Comparison of ENCODE assay signal across 8 mouse cellular contexts in the genomic region with DNA sequence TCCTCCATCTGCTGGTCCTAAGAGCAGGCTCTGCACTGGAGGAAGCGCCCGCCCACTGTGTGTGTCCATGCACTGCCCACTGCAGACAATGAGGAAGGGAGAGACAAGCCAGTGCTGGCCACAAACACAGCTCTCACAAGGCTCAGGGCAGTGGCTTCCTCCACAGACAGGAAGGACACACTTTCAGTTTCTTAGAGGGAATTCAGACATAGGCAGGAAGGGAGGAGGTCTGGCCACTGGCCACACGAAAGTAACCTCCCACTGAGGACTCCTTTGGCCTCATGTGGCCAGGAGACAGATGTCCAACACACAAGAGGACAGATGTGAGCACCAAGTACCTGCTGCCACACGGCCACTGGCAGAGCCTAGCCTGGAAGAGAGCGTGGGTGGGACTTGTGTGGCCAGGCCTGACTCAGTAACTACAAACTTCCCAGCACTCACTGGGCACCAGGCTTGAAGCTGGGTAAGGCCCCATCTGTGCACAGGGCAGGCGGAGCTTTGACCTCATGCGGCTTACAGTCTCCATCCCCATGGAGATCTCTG. TPM values are rescaled to one million over a fixed set of nuclear protein-coding genes. Genes with fewer than 3 reads are reported as not detected.
DNase-seq lines count a peak whose midpoint lies in the region; ATAC-seq lines count a peak whose summit lies in the region.

No protein-coding gene starts in this region.

- no peak overlapping the region for H3K4me2 ChIP-seq in forebrain, embryonic 12.5 days
- H3K4me2 ChIP-seq in forebrain, embryonic 15.5 days (replicated peaks), result no peak overlapping the region
- no peak overlapping the region for H3K4me2 ChIP-seq in hindbrain, embryonic 14.5 days (replicated peaks)

- 0 out of 2 replicates have a peak overlapping the region, but pooled peaks have one; percentile 36 for H3K27ac ChIP-seq in forebrain, embryonic 12.5 days
- H3K27ac ChIP-seq in forebrain, embryonic 15.5 days (replicated peaks), result no peak overlapping the region
- no peak overlapping the region for H3K27ac ChIP-seq in hindbrain, embryonic 14.5 days

- intact Hi-C loops in heart, postnatal 14 days (cut with DNase I), result loop anchor here (2.0 kb wide), 1 partner anchor 16 kb away; no protein-coding TSS in a partner anchor

- peaks cover 40% of the 10 kb centered on the region for H3K4me1 ChIP-seq in forebrain, embryonic 12.5 days
- H3K4me1 ChIP-seq in forebrain, embryonic 15.5 days, result peaks cover 47% of the 10 kb centered on the region
- H3K4me1 ChIP-seq in hindbrain, embryonic 14.5 days (replicated peaks; ENCODE audit: control insufficient read depth, insufficient read depth, low read length), result peaks cover 29% of the 10 kb centered on the region

- no peak overlapping the region for H3K4me3 ChIP-seq in forebrain, embryonic 12.5 days (replicated peaks)
- H3K4me3 ChIP-seq in forebrain, embryonic 15.5 days, result no peak overlapping the region
- H3K4me3 ChIP-seq in hindbrain, embryonic 14.5 days (replicated peaks; ENCODE audit: low read length), result no peak overlapping the region

- H3K27me3 ChIP-seq in forebrain, embryonic 12.5 days, result peaks cover 29% of the 10 kb centered on the region; the same call in 1 of the 2 replicates
- no peaks in the 10 kb centered on the region for H3K27me3 ChIP-seq in forebrain, embryonic 15.5 days
- no peaks in the 10 kb centered on the region for H3K27me3 ChIP-seq in hindbrain, embryonic 14.5 days (ENCODE audit: control insufficient read depth, insufficient read depth, low read length)

- DNase-seq in adrenal gland, adult 8-10 months, result peak; percentile 42
- DNase-seq in heart, postnatal 14 days, result peak; percentile 48 to 53
- DNase-seq in liver, result peak; percentile 40
- peak; percentile 19 to 42 for DNase-seq in natural killer cell, adult 2 months (ENCODE audit: low spot score in 2 of 2)
- no peak for DNase-seq in layer of hippocampus, adult 9-10 months (ENCODE audit: low spot score)
- no peak for DNase-seq in hindbrain, embryonic 14.5 days (ENCODE audit: low spot score)

- H3K9me3 ChIP-seq in forebrain, embryonic 12.5 days, result no peaks in the 10 kb centered on the region
- no peaks in the 10 kb centered on the region for H3K9me3 ChIP-seq in forebrain, embryonic 15.5 days
- H3K9me3 ChIP-seq in hindbrain, embryonic 14.5 days (ENCODE audit: control insufficient read depth, low read length), result no peaks in the 10 kb centered on the region

- peaks cover 21% of the 10 kb centered on the region for H3K36me3 ChIP-seq in forebrain, embryonic 12.5 days (replicated peaks)
- H3K36me3 ChIP-seq in forebrain, embryonic 15.5 days, result no peaks in the 10 kb centered on the region
- no peaks in the 10 kb centered on the region for H3K36me3 ChIP-seq in hindbrain, embryonic 14.5 days (replicated peaks; ENCODE audit: control insufficient read depth, insufficient read depth)

- no peak for ATAC-seq in forebrain, embryonic 12.5 days (ENCODE audit: low FRiP score)
- ATAC-seq in forebrain, embryonic 15.5 days (replicated peaks), result no peak
- no peak for ATAC-seq in hindbrain, embryonic 14.5 days (ENCODE audit: low FRiP score)

- 85% methylated on average over 7 of the region's 7 CpGs for WGBS in forebrain, embryonic 12.5 days
- WGBS in forebrain, embryonic 15.5 days, result 80% methylated on average over 7 of the region's 7 CpGs
- 64% methylated on average over 7 of the region's 7 CpGs for WGBS in hindbrain, embryonic 14.5 days

- no peak overlapping the region for H3K9ac ChIP-seq in forebrain, embryonic 12.5 days
- no peak overlapping the region for H3K9ac ChIP-seq in forebrain, embryonic 15.5 days (replicated peaks)
- no peak overlapping the region for H3K9ac ChIP-seq in hindbrain, embryonic 14.5 days

RNA-seq across cellular contexts. Expression of gene Slc25a51, which starts 44.1 kb away (rescaled TPM):
- polyA plus RNA-seq in forebrain, embryonic 12.5 days (2016; fragmentation: Nextera tagmentation; extraction: Ambion mirVana), result 86.8 and 89.7 TPM in 2 replicates
- polyA plus RNA-seq in forebrain, embryonic 15.5 days (2015; fragmentation: Nextera tagmentation; extraction: Ambion mirVana), result 86.1 and 87.3 TPM in 2 replicates
- total RNA-seq in adrenal gland, adult 8-10 months (2022), result 100 to 1,000 TPM; 191 to 350 (median 261) TPM
- total RNA-seq in heart, postnatal 14 days (2021), result 100 to 1,000 TPM; 130 to 147 TPM
- polyA plus RNA-seq in hindbrain, embryonic 14.5 days (2014; fragmentation: Nextera tagmentation; extraction: Ambion mirVana), result 69.3 and 79.1 TPM in 2 replicates

Comparison
In these comparisons a context has a peak if more than half of its experiments do, and no peak if none do; other contexts are left out.
1. DNase-seq: peak in adrenal gland, adult 8-10 months (single experiment), heart, postnatal 14 days (2 of 2), liver (single experiment) and natural killer cell, adult 2 months (2 of 2); none in layer of hippocampus, adult 9-10 months (single experiment) and hindbrain, embryonic 14.5 days (single experiment).